Mouse (Mus musculus): ENCODE measurements around the gene Ap1s1. TPM values are rescaled to one million over a fixed set of nuclear protein-coding genes. Genes with fewer than 3 reads are reported as not detected.

The Ap1s1 gene
- 138 and 150 TPM in 2 replicates for polyA plus RNA-seq (2015; fragmentation: Nextera tagmentation; extraction: Ambion mirVana)

DNA sequence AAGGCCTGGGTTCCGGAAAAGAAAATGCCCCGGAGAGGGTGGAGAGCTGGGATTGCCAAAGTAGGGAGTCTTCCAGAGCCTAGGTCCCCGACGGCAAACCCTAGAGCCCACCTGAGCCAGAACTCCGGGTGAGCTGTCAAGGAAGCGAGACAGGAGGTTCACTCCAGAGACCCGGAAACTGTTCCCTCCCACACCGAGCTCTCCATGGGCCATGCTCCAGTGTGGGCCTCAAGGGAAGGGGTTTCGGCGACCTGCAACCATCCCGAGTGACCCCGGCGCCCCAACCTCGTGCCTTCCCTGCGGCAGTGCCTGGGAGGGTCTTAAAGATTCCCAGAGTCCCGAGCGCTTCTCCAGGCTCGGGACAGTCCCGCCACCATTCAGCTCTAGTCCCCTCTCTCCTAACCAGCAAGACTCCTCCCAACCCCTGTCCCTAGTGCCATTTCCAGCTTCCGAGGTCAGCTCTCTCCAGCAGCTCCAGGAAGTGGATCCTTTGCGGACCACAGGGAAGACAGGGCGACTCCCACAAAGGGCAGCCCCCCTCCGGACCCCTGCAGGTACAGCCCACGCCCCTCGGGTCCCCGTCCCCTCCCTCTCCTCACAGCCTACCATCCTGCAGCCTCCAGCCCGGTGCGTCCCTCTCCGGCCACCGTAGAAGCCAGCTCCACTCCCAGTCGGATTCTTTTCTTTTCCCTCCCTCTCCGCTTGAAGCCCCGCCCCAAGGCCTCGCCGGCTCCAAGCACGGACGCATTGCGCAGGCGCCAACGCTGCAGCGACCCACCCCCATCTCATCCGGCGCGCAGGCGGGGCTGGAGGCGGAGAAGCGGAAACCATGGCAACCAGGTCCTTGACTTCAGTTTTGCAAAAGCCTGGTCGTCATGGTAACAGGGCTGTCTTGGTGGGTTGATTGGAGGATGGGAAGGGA, at the start of gene Ap1s1:
Ap1s1 (minus strand) TSS at position 734 of the 922 bp plus-strand sequence.

DNA sequence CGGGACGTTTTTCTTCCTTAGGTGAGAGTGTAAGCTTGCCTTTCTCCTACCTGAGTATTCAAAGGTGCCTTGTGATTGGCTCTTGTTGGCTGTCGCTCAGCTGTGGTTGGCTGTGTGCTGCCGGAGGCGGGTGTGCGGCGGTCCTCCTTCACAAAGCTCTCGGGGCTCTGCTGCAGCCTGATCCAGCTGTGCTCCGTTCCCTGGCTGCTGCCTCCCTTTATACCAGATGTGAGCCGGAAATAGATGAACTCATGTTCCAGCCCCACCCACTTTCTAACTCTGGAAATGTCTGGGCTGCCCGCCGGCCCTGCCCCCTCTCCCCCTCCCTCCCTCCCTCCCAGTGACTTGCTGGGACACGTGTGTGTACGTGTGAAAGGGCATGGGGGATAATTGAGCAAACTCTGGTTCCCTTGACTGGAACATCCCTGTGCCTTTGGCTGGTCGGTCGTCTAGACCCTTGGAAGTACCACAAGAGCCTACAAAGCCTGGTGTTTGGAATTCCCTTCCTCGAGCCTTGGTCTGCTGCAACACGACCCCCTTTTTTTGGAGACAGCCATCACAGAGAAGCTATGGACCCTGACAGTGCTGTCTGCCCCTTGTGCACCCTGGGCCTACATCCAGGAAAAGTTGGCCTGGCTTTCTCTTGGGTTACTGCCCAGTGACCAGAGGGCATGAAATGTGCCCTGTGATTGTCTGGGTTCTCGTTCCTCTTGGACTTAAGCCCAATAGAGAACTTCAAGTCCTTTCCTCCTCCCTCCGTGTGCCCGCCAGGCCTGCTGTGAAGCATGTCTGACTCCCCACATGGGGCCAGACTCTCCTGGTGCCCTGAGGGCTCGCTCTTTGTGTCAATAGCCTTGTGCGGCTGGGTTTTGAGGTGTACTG, 26.4 kb upstream of the Ap1s1 start, which contains the start of gene Serpine1:
Serpine1 (minus strand) TSS at position 190 of the 882 bp plus-strand sequence.

GRCm38 (mm10) chr5:137026092-137026491, 19.8 kb downstream of the Ap1s1 start, which contains the start of gene Vgf:
Vgf (plus strand) TSS chr5:137026392.

GRCm38 (mm10) chr5:136987934-136988271, 58.0 kb downstream of the Ap1s1 start, which contains the start of gene Znhit1:
Znhit1 (minus strand) TSS chr5:136988021.

DNA sequence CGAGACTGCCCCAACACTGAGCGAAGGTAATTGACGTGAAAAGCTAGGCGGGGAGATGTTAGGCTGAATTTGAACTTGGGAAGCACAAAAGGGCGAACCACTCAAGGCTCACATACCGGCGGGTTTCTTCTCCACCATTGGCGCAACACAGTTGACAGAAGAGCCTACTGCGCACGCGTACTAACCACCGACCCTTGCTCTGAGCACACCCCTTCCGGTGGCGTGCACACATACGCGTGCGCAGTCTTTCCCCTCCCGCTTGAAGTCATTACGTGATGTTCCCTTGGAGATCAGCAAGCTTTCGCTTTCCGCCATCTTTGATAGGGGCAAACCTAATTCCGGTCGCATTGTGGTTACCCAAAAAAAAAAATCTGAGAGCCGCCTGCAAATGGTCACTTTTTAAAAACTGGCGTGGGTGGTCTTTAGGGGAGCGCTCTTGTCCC, 59.2 kb downstream of the Ap1s1 start, which contains the start of gene Plod3:
Plod3 (plus strand) TSS at position 325 of the 443 bp plus-strand sequence.

MicroRNAs within 50 kb of the gene (microRNA counts, 519-probe panel; counts per million panel counts)
- microRNA mmu-miR-702 = not detected

Small RNA genes within 50 kb of the gene (microRNA-seq; reads per million reads assigned to microRNA genes)
- gene Mir702 = 12.7 reads per million, percentile 21 among the genes with 10 or more reads in this experiment

Other genes starting within 250 kb of the Ap1s1 start
- 0.85 and 1.8 TPM in 2 replicates for gene Col26a1, start 162.9 kb downstream of the Ap1s1 start, polyA plus RNA-seq (2015; fragmentation: Nextera tagmentation; extraction: Ambion mirVana)
- gene Ift22, start 138.0 kb downstream of the Ap1s1 start, polyA plus RNA-seq (2015; fragmentation: Nextera tagmentation; extraction: Ambion mirVana) = 27.6 and 29.5 TPM in 2 replicates
- 182 and 204 TPM in 2 replicates for gene Fis1, start 92.9 kb downstream of the Ap1s1 start, polyA plus RNA-seq (2015; fragmentation: Nextera tagmentation; extraction: Ambion mirVana)
- gene Cldn15, start 79.5 kb downstream of the Ap1s1 start, polyA plus RNA-seq (2015; fragmentation: Nextera tagmentation; extraction: Ambion mirVana) = 12.9 and 18.4 TPM in 2 replicates
- gene Plod3, start 59.1 kb downstream of the Ap1s1 start, polyA plus RNA-seq (2015; fragmentation: Nextera tagmentation; extraction: Ambion mirVana) = 31.9 and 35.8 TPM in 2 replicates
- gene Znhit1, start 58.1 kb downstream of the Ap1s1 start, polyA plus RNA-seq (2015; fragmentation: Nextera tagmentation; extraction: Ambion mirVana) = 81.4 and 83.5 TPM in 2 replicates
- gene Vgf, start 19.7 kb downstream of the Ap1s1 start, polyA plus RNA-seq (2015; fragmentation: Nextera tagmentation; extraction: Ambion mirVana) = 0.07 TPM in 2 replicates
- gene Serpine1, start 26.1 kb upstream of the Ap1s1 start, polyA plus RNA-seq (2015; fragmentation: Nextera tagmentation; extraction: Ambion mirVana) = 2.4 and 4.6 TPM in 2 replicates
- gene Trim56, start 70.1 kb upstream of the Ap1s1 start, polyA plus RNA-seq (2015; fragmentation: Nextera tagmentation; extraction: Ambion mirVana) = 6.0 and 8.6 TPM in 2 replicates
- gene Muc3, start 103.2 kb upstream of the Ap1s1 start, polyA plus RNA-seq (2015; fragmentation: Nextera tagmentation; extraction: Ambion mirVana) = 0.17 TPM in 1 of 2 replicates, not detected in the other
- 8.6 and 9.4 TPM in 2 replicates for gene Muc3a, start 166.3 kb upstream of the Ap1s1 start, polyA plus RNA-seq (2015; fragmentation: Nextera tagmentation; extraction: Ambion mirVana)
- 0.51 and 0.58 TPM in 2 replicates for gene Ache, start 241.4 kb upstream of the Ap1s1 start, polyA plus RNA-seq (2015; fragmentation: Nextera tagmentation; extraction: Ambion mirVana)
- 7.9 and 9.2 TPM in 2 replicates for gene Ufsp1, start 248.5 kb upstream of the Ap1s1 start, polyA plus RNA-seq (2015; fragmentation: Nextera tagmentation; extraction: Ambion mirVana)